Mouse (Mus musculus) lung, postnatal 36 days (tissue): ENCODE data around the gene Sdk1.

Experiments used
- DNase-seq: peaks from one replicate; pipeline ENCODE4 v3.0.0; 2022; ENCODE audit warnings: mixed read lengths

The Sdk1 gene

DNA sequence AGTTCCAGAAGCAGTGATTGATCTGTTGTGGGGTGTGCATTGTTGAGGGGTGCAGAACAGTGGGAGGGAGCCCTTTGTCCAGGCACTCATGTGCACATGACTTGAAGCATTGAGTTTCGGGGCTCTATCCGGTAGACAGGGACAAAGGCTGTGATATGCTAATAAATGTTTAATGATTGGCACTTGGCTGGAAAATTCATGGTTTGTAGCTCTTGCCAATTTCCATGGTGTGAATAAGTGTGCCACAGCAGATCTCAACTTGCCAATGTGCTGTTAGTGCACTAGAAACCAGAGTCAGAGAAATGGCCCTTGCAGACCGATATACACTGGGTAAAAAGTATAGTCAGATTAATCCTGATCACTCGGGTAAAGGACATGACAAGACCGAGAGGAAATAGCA, 404.4 kb downstream of the Sdk1 start:
- no peak for DNase-seq

DNA sequence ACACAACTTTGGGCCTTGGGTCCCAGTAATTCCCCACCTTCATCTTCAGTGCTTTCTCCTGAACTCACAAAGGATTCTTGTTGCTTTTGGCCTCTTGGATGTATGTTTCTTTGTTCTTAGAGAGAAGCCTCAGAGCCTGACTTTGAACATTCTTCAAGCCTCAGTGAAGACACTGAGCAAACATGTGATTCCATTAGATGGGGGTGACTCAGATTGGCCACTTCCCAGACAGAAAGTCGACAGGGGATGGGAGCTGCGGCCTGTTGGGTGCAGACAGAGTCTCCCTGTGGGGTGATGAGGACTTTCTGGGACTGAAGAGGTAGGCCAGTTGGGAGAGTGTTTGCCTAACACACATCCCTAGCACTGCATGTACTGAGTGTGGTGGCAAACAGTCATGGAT, 405.3 kb downstream of the Sdk1 start:
- no peak for DNase-seq

GRCm38 (mm10) chr5:141649831-141650375, 408.6 kb downstream of the Sdk1 start:
- DNase-seq: no peak

DNA sequence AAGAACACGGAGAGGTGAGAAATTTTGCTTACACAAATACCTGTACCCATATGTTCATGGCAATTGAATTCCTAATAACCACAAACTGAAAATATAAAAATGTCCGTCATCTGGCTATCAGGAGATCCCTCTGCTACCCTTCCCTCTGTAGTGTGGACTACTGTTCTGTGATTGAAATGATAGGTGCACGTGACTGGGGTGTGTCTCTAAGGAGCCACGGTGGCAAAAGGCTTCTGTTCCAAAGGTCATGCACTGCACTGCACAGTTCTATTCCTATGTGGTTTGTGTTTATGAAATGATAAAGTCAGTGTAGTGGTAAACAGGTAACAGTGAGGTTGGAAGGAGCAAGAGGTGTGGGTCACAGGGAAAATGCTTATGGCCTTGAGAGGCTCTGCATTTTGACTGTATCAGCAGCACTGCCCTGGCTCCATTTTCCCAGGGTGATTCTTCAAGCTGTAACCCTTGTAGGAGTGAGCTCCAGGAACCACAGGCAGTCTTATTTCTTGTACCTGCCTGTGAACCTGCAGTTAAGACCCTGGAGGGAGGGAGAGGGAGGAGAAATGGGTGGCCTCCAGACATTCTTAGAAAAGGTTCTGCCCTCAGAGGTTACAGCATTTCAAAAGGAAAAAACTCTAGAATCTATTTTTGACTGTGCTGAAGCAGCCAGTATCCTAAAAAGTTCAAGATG, 410.5 kb downstream of the Sdk1 start:
- no peak for DNase-seq

GRCm38 (mm10) chr5:141676371-141676770, 435.1 kb downstream of the Sdk1 start:
- DNase-seq: no peak

GRCm38 (mm10) chr5:141677034-141677433, 435.7 kb downstream of the Sdk1 start:
- DNase-seq: no peak

- DNase-seq: no peak
Measured at GRCm38 (mm10) chr5:141677841-141678240, 436.6 kb downstream of the Sdk1 start.

DNA sequence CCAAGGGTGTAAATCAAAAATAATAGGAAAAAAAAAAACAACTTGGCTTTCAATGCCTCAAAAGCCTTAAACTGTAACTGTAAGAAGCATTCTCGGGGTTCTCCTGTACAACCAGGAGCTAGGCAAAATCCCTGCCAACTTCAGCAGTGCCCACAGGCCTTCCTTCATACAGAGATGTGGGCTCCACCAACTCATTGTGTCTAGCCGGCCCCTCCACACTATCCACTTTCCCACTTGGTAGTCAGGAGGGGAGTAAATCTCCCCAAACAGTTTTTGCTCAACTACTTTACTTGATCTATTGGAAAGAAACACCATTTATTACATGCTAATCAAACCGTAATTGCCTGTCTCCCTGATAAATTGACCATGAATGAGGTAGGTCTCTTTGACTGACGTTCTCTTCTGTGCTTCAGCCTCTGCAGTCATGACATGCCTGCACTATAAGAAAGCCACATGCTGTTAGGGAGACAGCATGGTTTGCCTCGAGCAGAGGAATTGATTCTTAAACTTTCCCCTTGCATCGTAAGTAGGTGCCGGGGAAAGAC, 445.7 kb downstream of the Sdk1 start:
- no peak for DNase-seq

- no peak for DNase-seq
Measured at GRCm38 (mm10) chr5:141689442-141690105, 448.3 kb downstream of the Sdk1 start.

- DNase-seq: peak; percentile 41
Measured at GRCm38 (mm10) chr5:141691482-141691975, 450.2 kb downstream of the Sdk1 start.

DNA sequence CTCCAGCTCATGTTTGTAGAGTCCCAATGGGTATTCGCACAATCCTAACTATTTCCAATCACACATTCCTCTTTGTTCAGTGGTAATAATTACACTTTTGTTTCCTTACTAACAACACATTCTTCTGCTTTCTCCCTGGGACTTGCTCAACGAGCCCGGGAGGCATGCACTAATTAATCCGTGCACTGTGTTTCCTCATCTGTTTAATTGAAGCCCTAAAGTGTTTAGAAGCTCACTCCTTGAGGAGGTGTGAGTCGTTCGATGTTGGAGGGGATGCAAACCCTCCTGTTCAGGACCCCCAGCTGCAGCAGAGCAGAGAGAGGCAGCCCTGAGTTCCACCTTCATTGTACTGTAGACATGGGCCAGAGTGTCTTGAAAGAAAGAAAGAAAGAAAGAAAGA, 452.4 kb downstream of the Sdk1 start:
- DNase-seq: no peak

GRCm38 (mm10) chr5:141694901-141695300, 453.6 kb downstream of the Sdk1 start:
- no peak for DNase-seq

GRCm38 (mm10) chr5:141698406-141698805, 457.1 kb downstream of the Sdk1 start:
- DNase-seq: no peak

DNA sequence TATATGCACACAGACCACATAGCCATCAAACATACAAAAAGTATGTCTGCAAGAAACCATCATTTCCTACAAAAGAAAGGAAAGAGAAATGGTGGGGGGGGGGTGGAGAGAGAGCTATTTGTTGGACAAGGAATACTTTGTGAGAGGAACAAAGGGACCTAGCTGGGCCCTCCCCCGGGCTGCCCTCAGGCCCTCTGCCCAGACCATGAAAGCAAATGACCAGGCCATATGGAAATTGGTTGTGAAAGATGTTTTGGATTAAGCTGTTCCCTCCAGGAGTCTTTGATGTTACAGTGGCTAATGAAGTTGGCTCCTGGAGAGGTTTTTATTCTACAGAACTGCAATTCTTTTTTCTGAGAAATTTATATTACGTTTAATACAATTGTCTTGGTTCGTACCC, 479.5 kb downstream of the Sdk1 start:
- DNase-seq: no peak

DNA sequence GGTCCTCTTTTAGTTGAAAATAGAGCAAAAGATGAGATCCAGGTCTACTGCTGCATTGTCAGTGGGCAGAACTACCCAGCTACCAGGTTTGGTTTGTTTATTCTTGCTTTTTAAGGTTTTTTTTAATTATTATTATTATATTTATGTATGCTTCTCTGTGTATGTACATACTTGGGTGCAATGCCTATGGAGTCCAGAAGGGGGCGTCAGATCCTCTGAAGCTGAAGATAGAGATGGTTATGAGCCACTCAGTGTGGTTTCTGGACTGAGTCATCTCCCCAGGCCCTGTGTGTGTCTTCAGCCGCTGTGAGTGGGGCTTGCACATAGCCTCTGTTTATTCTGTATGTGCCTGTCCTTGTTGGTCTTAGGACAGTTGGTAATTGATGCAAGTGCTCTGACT, 486.7 kb downstream of the Sdk1 start:
- DNase-seq: no peak

DNA sequence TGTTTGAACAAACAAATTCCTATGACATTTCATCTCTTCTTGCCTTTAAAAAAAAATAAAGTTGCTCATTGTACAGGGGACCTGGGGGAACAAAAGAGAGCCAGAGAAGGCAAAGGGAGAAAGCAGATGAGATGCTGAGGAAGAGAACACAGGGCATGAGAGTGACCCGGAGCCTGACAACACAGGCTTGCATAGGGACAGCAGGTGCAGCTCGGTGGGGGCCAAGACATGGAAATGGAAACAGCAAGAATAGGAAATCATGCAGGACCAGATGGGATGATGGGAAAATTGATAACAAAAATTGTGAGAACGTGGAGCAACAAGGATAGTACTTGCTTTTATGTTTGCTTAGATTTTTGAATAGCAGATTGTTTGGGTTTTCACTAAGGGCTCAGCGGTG, 488.7 kb downstream of the Sdk1 start:
- no peak for DNase-seq

- DNase-seq: peak; percentile 13
Measured at GRCm38 (mm10) chr5:141738725-141739124, 497.4 kb downstream of the Sdk1 start.

- DNase-seq: no peak
Measured at GRCm38 (mm10) chr5:141748793-141749192, 507.5 kb downstream of the Sdk1 start.

GRCm38 (mm10) chr5:141754278-141754677, 513.0 kb downstream of the Sdk1 start:
- DNase-seq: no peak

DNA sequence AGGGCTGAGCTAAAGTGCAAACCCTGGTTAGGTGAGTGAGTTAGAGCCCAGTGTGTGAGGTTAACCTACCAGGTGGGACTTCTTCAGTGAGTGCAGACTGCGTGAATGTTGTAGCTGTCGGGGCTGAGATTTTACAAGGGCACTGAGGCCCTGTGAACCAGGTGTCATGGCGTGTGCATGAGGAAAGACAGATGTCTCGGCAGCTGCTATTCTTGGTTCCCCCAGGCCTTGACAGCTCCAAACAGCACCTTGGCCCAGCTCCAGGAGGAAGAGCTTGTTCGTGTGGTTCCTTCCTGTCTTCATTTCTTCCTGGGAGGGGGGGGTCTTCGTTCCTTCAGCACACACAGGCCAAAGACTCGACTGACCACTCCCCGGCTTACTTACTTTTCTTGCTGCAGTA, 517.6 kb downstream of the Sdk1 start:
- no peak for DNase-seq

GRCm38 (mm10) chr5:141764111-141764510, 522.8 kb downstream of the Sdk1 start:
- no peak for DNase-seq

GRCm38 (mm10) chr5:141768761-141769515, 527.6 kb downstream of the Sdk1 start:
- no peak for DNase-seq

DNA sequence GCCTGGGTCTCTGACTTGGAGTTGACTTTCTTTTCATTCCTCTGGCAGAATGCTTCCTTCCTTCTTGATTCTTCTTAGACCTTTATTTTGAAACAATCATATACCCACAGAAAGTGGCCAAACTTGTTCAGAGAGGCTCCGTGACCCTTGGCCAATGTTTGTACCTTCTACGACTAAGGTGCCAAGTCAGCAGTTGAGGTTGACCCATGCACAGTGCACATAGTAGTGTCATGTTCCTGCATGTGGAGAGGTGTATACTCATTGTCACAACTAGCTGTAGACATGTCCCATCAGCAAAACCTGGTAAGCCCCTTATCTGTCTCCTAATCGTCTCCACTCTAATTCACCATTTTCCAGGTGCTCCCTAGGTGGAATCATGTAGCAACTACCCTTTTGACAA, 530.2 kb downstream of the Sdk1 start:
- no peak for DNase-seq
